Mouse (Mus musculus): Measurements from ENCODE around the gene Shc1.

DNA sequence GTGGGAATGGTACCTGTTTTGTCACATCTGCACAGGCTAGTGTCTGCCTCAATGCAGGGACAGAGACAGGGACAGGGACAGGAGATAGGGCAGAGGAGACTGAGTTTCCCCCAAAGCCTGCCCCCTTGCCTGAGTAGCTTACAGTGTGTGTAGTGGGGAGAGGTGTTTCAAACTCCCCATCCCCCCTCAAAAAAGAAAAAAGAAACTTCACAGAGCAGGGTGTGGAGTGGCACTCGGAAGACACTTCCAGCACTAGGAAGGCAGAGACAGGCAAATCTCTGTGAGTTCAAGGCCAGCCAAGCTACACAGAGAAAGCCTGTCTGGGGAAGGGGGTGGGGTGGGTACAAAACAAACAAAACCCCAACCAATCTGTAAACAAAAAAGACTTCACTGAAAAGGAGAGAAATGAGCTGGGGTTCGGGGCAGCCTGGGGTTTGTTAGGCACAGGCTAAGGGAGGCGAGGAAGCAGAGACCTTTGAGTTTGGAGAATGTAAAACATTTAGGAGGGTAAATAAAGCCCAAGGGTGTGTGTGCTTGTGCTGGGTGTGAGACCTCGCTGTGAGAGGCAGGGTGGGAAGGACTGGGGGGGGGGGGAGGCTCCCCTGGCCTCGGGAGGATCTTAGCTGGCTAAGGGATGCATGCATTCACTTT lies 44.5 kb upstream of the Shc1 start:
- TF ChIP-seq CTCF (IDR thresholded peaks at IDR 0.05; ENCODE audit: control insufficient read depth, insufficient read depth, insufficient read length) (no peak), MAX (IDR thresholded peaks at IDR 0.05) (no peak), MYOG (IDR thresholded peaks at IDR 0.05; ENCODE audit: control insufficient read depth, extremely low read depth, insufficient read length) (no peak), USF1 (IDR thresholded peaks at IDR 0.05; ENCODE audit: low read depth) (no peak), FOSL1 (IDR thresholded peaks at IDR 0.05; ENCODE audit: insufficient read depth, low read length, poor library complexity, severe bottlenecking) (no peak), CEBPB (IDR thresholded peaks at IDR 0.05; ENCODE audit: low read depth) (no peak), MYOD1 (IDR thresholded peaks at IDR 0.05; ENCODE audit: control insufficient read depth, insufficient read length, low read depth) (no peak)
